Mouse (Mus musculus) left cerebral cortex, adult 9 months (tissue): ENCODE measurements at regions not wholly inside any gene's neighbourhood (a gene's known extent, or its start where the extent isn't known, plus 50 kb on each side); places are given as distances from the start of the nearest gene placed in this dataset.

ENCODE experiments used
- DNase-seq, 2 experiments: peaks; one replicate each; pipeline ENCODE4 v3.0.0; 2022; ENCODE audit warnings: low spot score in 2 of 2

DNA sequence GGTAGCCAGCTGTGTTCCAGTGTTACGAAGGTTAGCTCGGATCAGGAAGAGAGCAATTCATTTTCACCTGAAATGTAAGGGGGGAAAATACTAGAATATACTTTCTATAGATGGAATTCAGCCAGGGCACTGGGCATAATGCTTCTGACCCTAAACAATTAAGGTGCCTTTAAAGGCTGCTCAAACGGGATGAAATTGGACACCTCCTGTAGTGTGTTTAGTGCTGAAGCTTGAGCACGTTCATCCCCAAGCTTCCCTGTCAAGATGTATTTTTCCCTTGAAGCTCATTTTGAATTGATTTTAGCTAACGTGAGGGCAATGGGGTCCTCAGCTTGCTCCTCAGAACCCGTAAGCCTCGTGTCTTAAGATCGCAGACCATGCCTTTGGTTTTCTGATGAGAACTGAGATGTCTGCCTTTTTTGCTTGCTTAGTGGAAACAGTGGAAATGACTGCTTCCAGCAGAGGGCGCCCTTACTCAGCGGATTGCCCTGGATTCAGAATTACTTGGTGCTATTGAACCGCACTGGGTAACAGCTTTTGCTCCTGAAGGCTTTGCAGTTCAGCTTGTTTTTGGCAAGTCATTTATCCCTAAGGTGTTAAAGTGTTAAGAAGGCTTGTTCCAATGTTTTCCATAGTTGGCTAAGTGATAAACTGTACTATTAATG is 74.6 kb upstream of the Fermt1 start:
- peak; percentile 13 to 79 for DNase-seq

DNA sequence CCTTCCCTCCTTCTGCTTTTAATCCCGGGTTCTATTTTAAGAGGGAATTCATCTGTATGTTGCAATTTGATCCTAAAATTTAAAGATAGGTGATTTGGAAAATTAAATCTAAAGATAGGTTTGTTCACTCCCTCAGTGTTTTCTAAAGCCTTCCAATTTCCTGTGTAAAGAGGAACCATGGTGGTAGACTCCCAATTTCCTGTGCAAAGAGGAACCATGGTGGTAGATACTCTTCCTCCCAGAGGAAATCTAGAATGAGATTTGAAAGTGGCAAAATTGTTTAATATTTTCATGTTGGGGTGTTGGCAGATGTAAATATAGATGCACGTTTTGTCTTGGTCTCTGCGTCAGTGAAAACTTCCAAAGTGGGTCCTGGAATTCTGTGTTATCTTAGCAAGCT is 75.5 kb upstream of the Fermt1 start:
- DNase-seq = no peak

GRCm38 (mm10) chr2:133027038-133027437 is 81.3 kb upstream of the Fermt1 start:
- DNase-seq = no peak

GRCm38 (mm10) chr2:133035421-133035820 is 89.7 kb upstream of the Fermt1 start:
- DNase-seq = no peak

DNA sequence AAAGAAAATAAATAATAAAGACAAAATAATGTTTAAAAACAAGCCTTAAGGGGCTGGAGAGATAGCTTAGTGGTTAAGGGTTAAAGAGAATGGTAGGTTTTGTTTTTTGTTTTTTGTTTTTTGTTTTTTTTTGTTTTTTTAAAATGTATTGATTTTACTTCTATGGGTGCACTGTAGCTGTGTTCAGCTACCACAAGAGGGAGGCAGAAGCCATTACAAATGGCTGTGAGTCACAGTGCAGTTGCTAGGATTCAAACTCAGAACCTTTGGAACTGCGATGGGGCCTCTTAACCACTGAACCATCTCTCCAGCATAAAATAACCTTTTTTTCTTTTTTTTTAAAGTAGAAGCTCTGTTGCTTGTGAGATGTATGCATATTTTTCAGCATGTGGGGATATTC is 95.0 kb upstream of the Fermt1 start:
- DNase-seq = no peak

DNA sequence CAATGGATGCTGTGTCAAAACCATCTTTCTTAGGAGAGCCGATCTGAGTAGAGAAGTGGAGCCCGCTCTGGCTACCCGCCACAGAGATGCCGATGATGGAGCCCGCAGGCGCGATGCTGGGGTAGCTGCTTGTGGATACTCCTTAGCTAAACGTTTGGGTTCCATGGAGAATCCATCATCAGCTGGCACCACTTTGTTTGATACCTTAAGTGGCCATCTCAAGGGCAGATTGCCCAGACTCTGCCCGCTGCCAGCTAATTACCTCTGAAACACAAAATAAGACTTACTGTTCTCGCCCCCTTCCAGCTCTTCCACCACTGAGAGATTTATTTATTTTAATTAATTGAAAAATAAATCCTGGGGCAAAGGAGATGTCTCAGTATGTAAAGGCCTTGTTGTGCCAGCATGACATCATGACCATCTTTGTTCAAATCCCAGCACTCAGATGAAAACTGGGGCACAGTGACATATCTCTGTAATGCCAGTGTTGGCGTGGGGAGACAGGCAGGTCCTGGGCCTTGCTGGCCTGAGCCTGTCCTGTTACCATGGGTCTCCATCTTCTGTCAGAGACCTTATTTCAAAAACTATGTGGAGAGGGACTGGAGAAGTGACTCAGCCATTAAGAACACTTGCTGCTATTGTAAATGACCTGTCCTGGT is 132.1 kb upstream of the Fermt1 start:
- no peak for DNase-seq

- no peak for DNase-seq
These were observed 145.3 kb upstream of the Fermt1 start for GRCm38 (mm10) chr2:133090976-133091375.

DNA sequence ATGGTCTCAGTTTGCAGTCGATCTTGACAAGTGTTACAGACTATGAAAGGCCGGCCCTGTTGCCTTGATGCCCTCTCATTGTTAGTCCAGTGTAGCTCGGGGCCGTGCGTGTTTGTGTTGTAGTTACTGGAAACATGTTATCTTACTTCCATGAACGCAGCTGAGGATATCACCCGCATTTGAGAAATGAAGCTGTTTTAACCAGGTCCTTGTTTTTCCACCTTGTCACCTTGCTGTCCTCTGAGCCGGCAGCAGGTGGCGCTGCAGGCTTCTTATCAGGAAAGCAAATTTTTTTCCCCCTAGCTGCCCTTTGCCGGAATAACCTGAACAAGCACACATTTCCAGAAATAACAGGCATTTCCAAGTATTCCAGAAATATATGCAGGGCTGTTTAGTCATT is 167.9 kb upstream of the Fermt1 start:
- DNase-seq = peak; percentile 8 to 75

DNA sequence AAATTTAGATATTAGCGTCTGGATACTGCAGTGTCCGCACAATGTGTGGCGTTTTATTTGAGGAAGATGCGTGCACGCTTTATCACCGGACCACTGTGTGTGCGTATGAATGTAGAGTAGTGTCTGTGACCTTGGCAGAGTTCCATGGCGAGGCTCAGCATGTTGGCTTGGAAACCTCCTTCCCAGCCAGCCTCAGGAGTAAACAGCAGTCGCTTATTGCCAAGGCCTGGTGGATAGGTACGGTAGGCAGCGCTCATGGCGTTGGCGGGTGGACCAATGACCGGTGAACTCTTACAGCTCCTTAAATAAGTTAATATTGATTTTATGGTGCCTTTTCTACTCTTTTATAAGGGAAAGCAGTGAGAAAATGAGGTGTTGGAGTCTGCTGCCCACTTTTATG is 172.9 kb upstream of the Fermt1 start:
- no peak for DNase-seq

DNA sequence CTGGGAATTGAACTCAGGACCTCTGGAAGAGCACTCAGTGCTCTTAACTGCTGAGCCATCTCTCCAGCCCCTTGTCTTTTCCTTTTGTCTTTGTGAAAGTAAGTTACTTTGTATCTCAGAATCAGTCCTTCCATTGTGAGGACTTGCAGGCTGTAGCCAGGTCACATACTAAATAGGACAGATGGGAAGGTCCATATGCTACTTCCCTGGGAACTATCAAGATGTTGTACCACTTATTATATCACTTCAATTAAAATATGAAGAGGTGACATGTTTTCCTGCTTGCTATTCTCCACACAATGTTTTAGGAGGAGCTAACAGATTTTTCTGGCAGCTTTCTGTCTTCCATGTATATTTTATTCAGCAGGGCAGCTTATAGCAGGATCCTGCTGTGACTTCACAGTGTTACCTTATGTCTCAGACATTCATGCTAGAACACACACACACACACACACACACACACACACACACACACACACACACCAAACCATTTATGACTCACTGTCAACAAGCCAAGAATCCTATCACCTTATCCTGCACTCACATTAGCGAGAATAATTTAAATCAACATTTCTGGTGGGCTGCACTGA is 179.6 kb upstream of the Fermt1 start:
- no peak for DNase-seq

DNA sequence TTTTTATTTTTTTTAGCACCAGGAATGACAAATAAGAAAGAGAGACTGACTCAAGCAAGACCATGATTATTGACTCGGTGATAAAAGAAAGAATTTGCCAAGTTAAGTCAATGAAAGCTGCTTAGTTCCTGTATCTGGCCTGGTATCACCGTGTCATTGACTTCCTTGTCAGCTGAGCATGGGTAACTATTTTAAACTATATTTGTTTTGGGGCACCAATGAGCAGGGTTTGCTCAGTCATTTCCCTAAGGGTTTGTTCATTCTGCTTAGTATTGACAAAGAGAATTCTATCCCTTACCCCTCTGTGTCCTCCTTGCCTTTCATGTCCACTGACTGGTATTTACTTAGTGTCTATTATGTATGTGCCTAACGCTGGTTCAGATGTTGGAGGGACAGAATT is 189.2 kb upstream of the Fermt1 start:
- no peak for DNase-seq

DNA sequence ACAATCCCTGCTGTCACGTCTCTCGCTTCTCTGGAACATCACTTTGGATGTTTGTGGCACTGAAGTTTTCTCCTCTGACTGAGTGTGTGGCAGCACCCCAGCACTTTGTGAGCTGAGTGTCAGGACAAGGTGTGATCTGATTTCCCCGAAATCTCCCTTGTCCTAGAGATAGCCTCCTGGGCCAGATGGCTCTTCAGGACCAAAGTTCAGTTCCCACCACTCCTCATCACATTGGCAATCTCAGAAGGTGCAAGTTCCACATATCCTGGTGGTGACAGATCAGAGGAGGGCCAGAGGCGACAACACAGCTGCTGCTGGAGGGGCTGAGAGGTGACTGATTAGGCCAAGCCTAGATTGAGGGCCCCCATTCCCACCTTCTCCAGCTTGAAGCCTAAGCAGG is 193.2 kb upstream of the Fermt1 start:
- no peak for DNase-seq

- DNase-seq = no peak
These were observed 195.8 kb upstream of the Fermt1 start for GRCm38 (mm10) chr2:133141341-133142035.

DNA sequence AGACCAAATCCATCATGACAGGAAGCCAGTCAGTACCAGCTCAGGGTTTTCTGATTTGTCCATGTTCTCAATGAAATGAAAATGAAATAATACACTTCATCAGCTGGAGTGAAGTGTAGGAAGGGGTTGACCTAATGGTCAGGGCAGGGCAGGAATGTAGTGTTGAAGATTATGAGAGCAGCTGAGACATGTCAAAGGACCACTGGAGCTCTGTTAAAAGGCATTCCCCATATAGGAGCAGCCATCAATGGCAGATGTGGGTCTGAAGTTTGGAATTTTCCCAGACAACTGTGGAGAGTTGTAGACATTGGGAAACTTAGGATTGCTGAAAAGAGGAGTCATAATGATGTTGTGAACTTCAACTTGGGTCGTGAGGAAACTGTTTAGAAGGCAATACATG is 206.8 kb upstream of the Fermt1 start:
- no peak for DNase-seq

- DNase-seq = peak in 1 of 2 experiments; percentile 7
These were observed 210.8 kb upstream of the Fermt1 start for GRCm38 (mm10) chr2:133156537-133156936.

GRCm38 (mm10) chr2:133158206-133158605 is 212.5 kb upstream of the Fermt1 start:
- no peak for DNase-seq

GRCm38 (mm10) chr2:133159398-133159797 is 213.7 kb upstream of the Fermt1 start:
- no peak for DNase-seq

DNA sequence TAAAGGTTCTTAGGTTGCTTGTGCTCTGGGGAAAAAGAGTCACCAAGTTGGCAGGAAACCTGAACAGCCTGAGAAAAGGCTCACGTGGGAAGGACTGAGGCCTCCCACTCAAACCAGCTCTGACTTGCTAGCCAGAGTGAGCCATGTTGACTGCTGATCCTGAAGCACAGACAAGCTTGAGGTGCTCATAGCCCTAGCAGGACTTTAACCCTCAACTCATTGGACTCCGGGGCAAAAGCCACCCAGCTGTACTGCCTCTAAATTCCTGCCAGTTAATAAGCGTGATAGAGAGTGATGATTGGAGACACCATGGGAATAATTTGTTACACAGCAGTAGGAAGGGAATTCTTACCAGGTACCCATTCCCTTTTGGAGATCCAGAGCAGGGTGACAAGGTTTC is 230.7 kb upstream of the Fermt1 start:
- no peak for DNase-seq

- DNase-seq = no peak
These were observed 235.5 kb upstream of the Fermt1 start for GRCm38 (mm10) chr2:133181216-133181615.

DNA sequence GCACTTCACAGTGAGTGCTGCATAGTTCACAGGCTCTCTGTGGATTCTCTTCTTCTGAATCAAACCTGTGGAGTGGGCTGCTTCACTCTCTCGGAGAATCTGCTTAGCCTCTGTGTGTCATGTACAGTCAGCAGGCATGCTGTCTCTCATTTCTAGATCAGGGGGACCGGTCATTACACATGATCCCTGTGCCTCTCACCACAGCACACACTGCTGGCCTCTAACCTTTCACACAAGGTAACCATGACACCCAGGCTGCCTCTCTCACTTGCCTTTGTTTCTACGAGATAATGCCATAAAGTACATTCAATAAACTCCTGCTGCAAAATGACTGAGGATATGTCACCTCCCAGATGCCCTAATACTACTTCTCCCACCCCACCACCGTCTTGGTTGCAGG is 237.2 kb upstream of the Fermt1 start:
- no peak for DNase-seq

- no peak for DNase-seq
These were observed 258.7 kb upstream of the Fermt1 start for GRCm38 (mm10) chr2:133204295-133204866.

DNA sequence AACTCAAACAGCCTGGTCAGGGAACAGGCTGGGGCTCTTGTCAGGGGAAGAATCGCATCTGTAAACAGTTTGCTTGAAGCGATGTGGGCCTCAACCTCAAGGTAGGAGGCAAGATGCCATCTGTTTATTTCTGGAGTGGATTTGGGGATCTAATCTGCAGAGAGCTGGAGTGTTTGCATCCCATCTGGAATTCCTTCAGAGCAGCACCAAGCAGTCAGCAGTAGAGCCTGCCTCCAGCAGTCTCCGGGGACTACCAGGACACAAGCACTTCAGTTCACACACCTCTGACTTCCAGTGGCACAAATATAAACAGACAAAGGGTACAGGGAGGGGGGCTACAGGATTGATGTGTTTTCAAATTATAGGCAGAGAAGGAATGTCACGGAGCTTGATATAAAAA is 262.8 kb upstream of the Fermt1 start:
- no peak for DNase-seq
